Mouse (Mus musculus): ENCODE results near the gene Babam2. TPM values are rescaled to one million over a fixed set of nuclear protein-coding genes. Genes with fewer than 3 reads are reported as not detected.
"Not testable (repeated sequence)": the region's sequence is repeated elsewhere in the genome, so short reads cannot be mapped to it uniquely, and the experiment has no call there.

Gene Babam2
- polyA plus RNA-seq, 1 experiment from 2014 or later, result 42.9 TPM

GRCm38 (mm10) chr5:31961423-31961822 is 263.9 kb downstream of the Babam2 start:
- H3K36me3 ChIP-seq (ENCODE audit: control insufficient read depth, insufficient read depth, low read length), result no peaks in the 10 kb centered on the region
- no peak overlapping the region for H3K9ac ChIP-seq (ENCODE audit: low read depth, low read length)
- no peak for ATAC-seq (replicated peaks; ENCODE audit: insufficient number of reproducible peaks, low FRiP score, low TSS enrichment)
- H3K9me3 ChIP-seq (replicated peaks; ENCODE audit: control insufficient read depth, low read length), result no peaks in the 10 kb centered on the region
- no peak overlapping the region for H3K27ac ChIP-seq (ENCODE audit: low read depth, low read length)
- no peak overlapping the region for H3K4me3 ChIP-seq (ENCODE audit: low read depth, low read length)
- H3K27me3 ChIP-seq (ENCODE audit: control insufficient read depth, insufficient read depth, low read length), result no peaks in the 10 kb centered on the region
- H3K4me1 ChIP-seq (ENCODE audit: control insufficient read depth, insufficient read depth, low read length), result no peaks in the 10 kb centered on the region
- 39% methylated on average over 2 of the region's 2 CpGs for WGBS (ENCODE audit: insufficient replicate concordance)
- H3K4me2 ChIP-seq, result no peak overlapping the region

- Histone ChIP-seq H3K9ac (ENCODE audit: low read depth, low read length) (no peak overlapping the region), H3K9me3 (replicated peaks; ENCODE audit: control insufficient read depth, low read length) (no peaks in the 10 kb centered on the region), H3K27me3 (ENCODE audit: control insufficient read depth, insufficient read depth, low read length) (no peaks in the 10 kb centered on the region), H3K4me2 (no peak overlapping the region), H3K4me1 (ENCODE audit: control insufficient read depth, insufficient read depth, low read length) (no peaks in the 10 kb centered on the region), H3K4me3 (ENCODE audit: low read depth, low read length) (no peak overlapping the region), H3K27ac (ENCODE audit: low read depth, low read length) (no peak overlapping the region), H3K36me3 (ENCODE audit: control insufficient read depth, insufficient read depth, low read length) (no peaks in the 10 kb centered on the region)
- ATAC-seq (replicated peaks; ENCODE audit: insufficient number of reproducible peaks, low FRiP score, low TSS enrichment), result no peak
- WGBS (ENCODE audit: insufficient replicate concordance), result 70% methylated on average over 3 of the region's 3 CpGs
Measured at GRCm38 (mm10) chr5:31962346-31962745, 264.9 kb downstream of the Babam2 start.

DNA sequence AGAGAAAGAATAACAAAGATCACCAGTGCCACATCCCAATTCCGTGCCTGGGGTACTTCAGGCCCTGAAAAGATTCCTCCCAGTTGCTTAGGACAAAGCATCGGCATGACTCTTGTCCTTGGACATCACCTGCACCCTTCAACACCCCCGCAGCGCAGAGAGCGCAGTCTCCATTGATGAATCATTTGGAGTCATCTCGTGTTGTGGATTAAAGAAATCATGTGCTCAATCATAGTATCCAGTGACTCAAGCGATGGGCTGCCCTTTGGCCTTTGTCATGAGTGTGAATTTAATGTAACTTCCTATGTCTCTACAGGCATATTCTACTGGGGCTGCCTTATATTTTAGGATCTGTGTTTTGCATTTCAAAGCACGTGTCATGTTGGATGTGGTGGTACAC is 265.9 kb downstream of the Babam2 start:
- Histone ChIP-seq H3K9ac (ENCODE audit: low read depth, low read length) (no peak overlapping the region), H3K4me1 (ENCODE audit: control insufficient read depth, insufficient read depth, low read length) (no peaks in the 10 kb centered on the region), H3K36me3 (ENCODE audit: control insufficient read depth, insufficient read depth, low read length) (no peaks in the 10 kb centered on the region), H3K4me2 (no peak overlapping the region), H3K27ac (ENCODE audit: low read depth, low read length) (no peak overlapping the region), H3K9me3 (replicated peaks; ENCODE audit: control insufficient read depth, low read length) (no peaks in the 10 kb centered on the region), H3K27me3 (ENCODE audit: control insufficient read depth, insufficient read depth, low read length) (no peaks in the 10 kb centered on the region), H3K4me3 (ENCODE audit: low read depth, low read length) (no peak overlapping the region)
- 78% methylated on average over 8 of the region's 8 CpGs for WGBS (ENCODE audit: insufficient replicate concordance)
- ATAC-seq (replicated peaks; ENCODE audit: insufficient number of reproducible peaks, low FRiP score, low TSS enrichment), result no peak

DNA sequence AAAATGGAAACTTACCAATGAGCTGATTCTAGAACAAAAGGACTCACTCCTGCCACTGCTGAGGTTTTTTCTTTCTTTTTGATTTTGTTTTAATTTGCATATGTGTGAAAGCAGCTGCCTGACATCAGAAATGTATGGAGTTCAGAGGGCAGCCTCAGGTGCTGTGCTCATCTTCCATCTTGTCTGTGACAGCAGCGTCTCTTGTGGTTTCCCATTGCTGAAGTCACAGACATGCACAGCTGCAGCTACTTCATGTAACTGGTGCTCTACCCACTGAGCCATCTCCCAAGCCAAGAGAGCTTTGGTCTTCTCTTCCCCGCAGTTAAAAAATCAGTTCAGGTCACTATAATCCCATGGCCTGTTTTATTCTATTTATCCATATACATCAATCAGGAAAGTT is 266.4 kb downstream of the Babam2 start:
- Histone ChIP-seq H3K9me3 (replicated peaks; ENCODE audit: control insufficient read depth, low read length) (no peaks in the 10 kb centered on the region), H3K27me3 (ENCODE audit: control insufficient read depth, insufficient read depth, low read length) (no peaks in the 10 kb centered on the region), H3K4me2 (no peak overlapping the region), H3K27ac (ENCODE audit: low read depth, low read length) (no peak overlapping the region), H3K9ac (ENCODE audit: low read depth, low read length) (no peak overlapping the region), H3K4me1 (ENCODE audit: control insufficient read depth, insufficient read depth, low read length) (no peaks in the 10 kb centered on the region), H3K36me3 (ENCODE audit: control insufficient read depth, insufficient read depth, low read length) (no peaks in the 10 kb centered on the region), H3K4me3 (ENCODE audit: low read depth, low read length) (no peak overlapping the region)
- ATAC-seq (replicated peaks; ENCODE audit: insufficient number of reproducible peaks, low FRiP score, low TSS enrichment), result no peak
- WGBS (ENCODE audit: insufficient replicate concordance), result 69% methylated on average over 2 of the region's 2 CpGs

- H3K27me3 ChIP-seq (ENCODE audit: control insufficient read depth, insufficient read depth, low read length), result no peaks in the 10 kb centered on the region
- H3K4me2 ChIP-seq, result no peak overlapping the region
- H3K4me3 ChIP-seq (ENCODE audit: low read depth, low read length), result no peak overlapping the region
- no peaks in the 10 kb centered on the region for H3K4me1 ChIP-seq (ENCODE audit: control insufficient read depth, insufficient read depth, low read length)
- 61% methylated on average over 5 of the region's 5 CpGs for WGBS (ENCODE audit: insufficient replicate concordance)
- no peak overlapping the region for H3K27ac ChIP-seq (ENCODE audit: low read depth, low read length)
- ATAC-seq (replicated peaks; ENCODE audit: insufficient number of reproducible peaks, low FRiP score, low TSS enrichment), result no peak
- H3K36me3 ChIP-seq (ENCODE audit: control insufficient read depth, insufficient read depth, low read length), result no peaks in the 10 kb centered on the region
- H3K9me3 ChIP-seq (replicated peaks; ENCODE audit: control insufficient read depth, low read length), result no peaks in the 10 kb centered on the region
- H3K9ac ChIP-seq (ENCODE audit: low read depth, low read length), result no peak overlapping the region
Measured at GRCm38 (mm10) chr5:31966741-31967140, 269.3 kb downstream of the Babam2 start.

GRCm38 (mm10) chr5:31967526-31967925 is 270.0 kb downstream of the Babam2 start:
- H3K9me3 ChIP-seq (replicated peaks; ENCODE audit: control insufficient read depth, low read length), result no peaks in the 10 kb centered on the region
- H3K4me3 ChIP-seq (ENCODE audit: low read depth, low read length), result no peak overlapping the region
- no peaks in the 10 kb centered on the region for H3K36me3 ChIP-seq (ENCODE audit: control insufficient read depth, insufficient read depth, low read length)
- H3K4me1 ChIP-seq (ENCODE audit: control insufficient read depth, insufficient read depth, low read length), result no peaks in the 10 kb centered on the region
- ATAC-seq (replicated peaks; ENCODE audit: insufficient number of reproducible peaks, low FRiP score, low TSS enrichment), result no peak
- WGBS (ENCODE audit: insufficient replicate concordance), result 78% methylated on average over 4 of the region's 4 CpGs
- no peaks in the 10 kb centered on the region for H3K27me3 ChIP-seq (ENCODE audit: control insufficient read depth, insufficient read depth, low read length)
- H3K4me2 ChIP-seq, result no peak overlapping the region
- no peak overlapping the region for H3K9ac ChIP-seq (ENCODE audit: low read depth, low read length)
- H3K27ac ChIP-seq (ENCODE audit: low read depth, low read length), result no peak overlapping the region

GRCm38 (mm10) chr5:31968046-31968506 is 270.6 kb downstream of the Babam2 start:
- no peaks in the 10 kb centered on the region for H3K9me3 ChIP-seq (replicated peaks; ENCODE audit: control insufficient read depth, low read length)
- H3K36me3 ChIP-seq (ENCODE audit: control insufficient read depth, insufficient read depth, low read length), result no peaks in the 10 kb centered on the region
- no peak overlapping the region for H3K4me3 ChIP-seq (ENCODE audit: low read depth, low read length)
- H3K27me3 ChIP-seq (ENCODE audit: control insufficient read depth, insufficient read depth, low read length), result no peaks in the 10 kb centered on the region
- H3K4me2 ChIP-seq, result no peak overlapping the region
- H3K4me1 ChIP-seq (ENCODE audit: control insufficient read depth, insufficient read depth, low read length), result no peaks in the 10 kb centered on the region
- no peak overlapping the region for H3K27ac ChIP-seq (ENCODE audit: low read depth, low read length)
- no peak for ATAC-seq (replicated peaks; ENCODE audit: insufficient number of reproducible peaks, low FRiP score, low TSS enrichment)
- WGBS (ENCODE audit: insufficient replicate concordance), result 62% methylated on average over 6 of the region's 6 CpGs
- H3K9ac ChIP-seq (ENCODE audit: low read depth, low read length), result no peak overlapping the region

DNA sequence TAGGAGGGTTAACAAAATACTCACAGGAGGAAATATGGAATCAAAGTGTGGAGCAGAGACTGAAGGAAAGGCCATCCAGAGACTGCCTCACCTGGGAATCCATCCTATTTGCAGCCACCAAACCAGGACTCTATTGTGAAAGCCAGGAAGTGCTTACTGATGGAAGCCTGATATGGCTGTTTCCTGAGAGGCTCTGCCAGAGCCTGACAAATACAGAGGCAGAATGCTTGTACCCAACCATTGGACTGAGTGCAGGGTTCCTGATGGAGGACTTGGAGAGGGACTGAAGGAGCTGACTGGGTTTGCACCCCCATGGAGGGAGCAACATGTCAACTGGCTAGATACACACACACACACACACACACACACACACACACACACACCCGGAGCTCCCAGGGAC is 274.9 kb downstream of the Babam2 start:
- not testable (repeated sequence) for ATAC-seq (replicated peaks; ENCODE audit: insufficient number of reproducible peaks, low FRiP score, low TSS enrichment); H3K4me1 ChIP-seq (ENCODE audit: control insufficient read depth, insufficient read depth, low read length); H3K27me3 ChIP-seq (ENCODE audit: control insufficient read depth, insufficient read depth, low read length); H3K36me3 ChIP-seq (ENCODE audit: control insufficient read depth, insufficient read depth, low read length); H3K4me3 ChIP-seq (ENCODE audit: low read depth, low read length); H3K4me2 ChIP-seq; H3K27ac ChIP-seq (ENCODE audit: low read depth, low read length); H3K9me3 ChIP-seq (replicated peaks; ENCODE audit: control insufficient read depth, low read length); H3K9ac ChIP-seq (ENCODE audit: low read depth, low read length)
- 63% methylated on average over 1 of the region's 1 CpGs for WGBS (ENCODE audit: insufficient replicate concordance)

GRCm38 (mm10) chr5:31974614-31975168 is 277.2 kb downstream of the Babam2 start:
- H3K4me1 ChIP-seq (ENCODE audit: control insufficient read depth, insufficient read depth, low read length), result no peaks in the 10 kb centered on the region
- H3K4me2 ChIP-seq, result no peak overlapping the region
- H3K36me3 ChIP-seq (ENCODE audit: control insufficient read depth, insufficient read depth, low read length), result no peaks in the 10 kb centered on the region
- no peaks in the 10 kb centered on the region for H3K9me3 ChIP-seq (replicated peaks; ENCODE audit: control insufficient read depth, low read length)
- 62% methylated on average over 3 of the region's 3 CpGs for WGBS (ENCODE audit: insufficient replicate concordance)
- H3K27ac ChIP-seq (ENCODE audit: low read depth, low read length), result no peak overlapping the region
- no peak for ATAC-seq (replicated peaks; ENCODE audit: insufficient number of reproducible peaks, low FRiP score, low TSS enrichment)
- no peaks in the 10 kb centered on the region for H3K27me3 ChIP-seq (ENCODE audit: control insufficient read depth, insufficient read depth, low read length)
- no peak overlapping the region for H3K9ac ChIP-seq (ENCODE audit: low read depth, low read length)
- H3K4me3 ChIP-seq (ENCODE audit: low read depth, low read length), result no peak overlapping the region
